Mouse (Mus musculus) urinary bladder, postnatal 25 days (tissue): ENCODE measurements around the gene Scamp2.

Experiments used
- DNase-seq: peaks from one replicate; pipeline ENCODE4 v3.0.0; 2022; ENCODE audit warnings: low spot score

Scamp2 gene

GRCm38 (mm10) chr9:57550126-57550862 is 10.4 kb upstream of the Scamp2 start:
- DNase-seq: no peak

GRCm38 (mm10) chr9:57552139-57552887 is 8.4 kb upstream of the Scamp2 start, which contains the start of gene Mpi:
Gene Mpi (minus strand): TSS chr9:57552763.
- peak; percentile 65 for DNase-seq

DNA sequence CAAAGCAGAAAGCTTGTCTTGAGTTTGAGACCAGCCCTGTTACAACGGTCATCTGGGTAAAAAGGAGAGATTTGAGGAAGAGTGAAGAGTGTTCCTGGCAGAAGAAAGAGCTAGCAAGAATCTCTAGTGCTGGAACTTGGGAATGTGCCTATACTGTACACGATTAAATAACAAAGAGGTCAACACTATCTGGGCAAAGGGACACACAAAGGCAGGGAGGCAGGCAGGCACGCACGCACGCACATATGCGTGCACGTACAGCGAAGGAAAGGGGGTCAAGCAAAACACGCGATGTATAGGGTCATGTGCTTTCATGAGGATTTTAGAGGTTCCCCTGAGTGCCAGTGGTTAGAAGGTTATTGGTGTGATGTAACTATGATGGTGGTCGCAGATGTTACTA is 7.6 kb upstream of the Scamp2 start:
- no peak for DNase-seq

- no peak for DNase-seq
Measured at GRCm38 (mm10) chr9:57554753-57555152, 6.0 kb upstream of the Scamp2 start.

DNA sequence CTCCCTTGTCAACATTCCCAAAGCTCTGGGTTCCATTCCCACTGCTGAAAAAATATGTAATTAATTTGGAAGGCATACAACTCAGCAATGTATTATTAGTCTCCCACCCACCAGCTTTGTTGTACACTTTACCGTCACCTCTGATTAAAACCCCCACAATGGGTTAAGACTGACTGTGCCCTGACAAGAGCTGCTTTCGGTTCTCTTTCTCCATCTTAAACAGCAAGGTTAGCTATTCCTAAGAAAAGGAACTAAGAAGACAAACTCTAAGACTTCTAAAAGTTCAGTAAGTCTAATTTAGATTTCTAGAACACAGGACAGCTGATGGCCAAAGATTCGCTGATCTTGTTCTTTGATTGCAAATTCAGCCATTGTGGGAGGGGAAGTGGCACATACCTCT is 3.5 kb upstream of the Scamp2 start:
- no peak for DNase-seq

- no peak for DNase-seq
Measured at GRCm38 (mm10) chr9:57558625-57559024, 2.1 kb upstream of the Scamp2 start.

- no peak for DNase-seq
Measured at GRCm38 (mm10) chr9:57559568-57559967, 1.2 kb upstream of the Scamp2 start.

DNA sequence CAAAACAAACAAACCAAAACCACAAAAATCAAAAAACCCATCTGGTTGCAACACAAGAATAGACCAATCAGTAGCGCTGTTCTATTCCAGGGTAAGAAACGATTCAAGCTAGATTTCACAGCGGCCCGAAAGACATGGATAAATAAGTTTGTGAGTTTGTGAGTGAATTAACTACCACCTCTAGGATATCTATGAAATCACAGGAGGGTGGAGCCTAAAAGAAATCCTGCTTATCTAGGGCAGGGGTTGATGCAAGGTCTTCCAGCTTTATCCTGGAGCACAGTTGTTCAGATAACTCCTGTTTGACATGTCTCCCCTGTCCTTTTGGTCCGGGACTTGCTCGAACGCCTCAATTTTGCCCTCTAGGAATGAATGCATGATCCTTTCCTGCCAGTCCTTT is 480 bp upstream of the Scamp2 start:
- no peak for DNase-seq

DNA sequence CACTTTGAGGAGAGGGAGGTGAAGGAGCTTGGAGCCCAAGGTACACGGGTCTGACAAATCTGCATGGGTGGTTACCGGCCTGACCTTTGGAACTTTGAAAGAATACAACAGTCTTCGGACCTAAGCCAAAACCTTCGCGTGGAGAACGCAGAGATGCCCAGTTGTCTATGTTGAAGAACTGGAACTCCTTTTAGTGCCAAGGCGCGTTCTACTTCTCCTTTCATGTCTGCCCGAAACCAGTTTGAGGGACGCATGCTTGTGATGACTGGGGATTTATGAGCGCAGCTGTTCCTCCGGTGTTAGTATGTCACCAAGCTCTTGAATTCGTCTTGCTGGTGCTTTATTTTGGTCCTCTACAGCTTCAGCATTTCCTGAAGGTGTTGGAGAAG is 962 bp downstream of the Scamp2 start:
- DNase-seq: no peak

DNA sequence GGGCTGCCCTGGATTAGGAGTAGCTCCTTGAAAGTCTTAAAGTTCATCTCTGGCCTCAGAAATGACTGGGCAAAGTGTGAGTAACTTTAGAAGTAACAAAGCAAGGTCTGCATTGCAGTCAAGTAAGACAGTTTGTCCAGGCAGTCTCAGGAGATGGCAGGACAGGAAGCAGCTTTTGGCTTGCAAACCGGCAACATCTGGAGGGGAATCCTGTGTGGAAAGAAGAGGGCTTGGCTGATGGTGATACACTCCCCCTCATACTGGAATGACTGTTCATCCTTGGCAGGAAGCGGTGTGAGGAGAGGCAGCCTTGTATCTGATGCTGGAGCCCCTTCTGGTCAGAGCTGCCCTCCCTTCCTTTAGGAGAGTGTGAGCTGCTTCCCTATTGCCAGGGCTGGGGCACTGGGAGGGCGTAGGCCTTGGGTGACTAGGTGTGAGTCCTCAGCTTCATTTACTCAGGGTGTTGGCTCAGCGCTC is 2.2 kb downstream of the Scamp2 start:
- DNase-seq: no peak

- no peak for DNase-seq
Measured at GRCm38 (mm10) chr9:57564609-57565008, 3.9 kb downstream of the Scamp2 start.

DNA sequence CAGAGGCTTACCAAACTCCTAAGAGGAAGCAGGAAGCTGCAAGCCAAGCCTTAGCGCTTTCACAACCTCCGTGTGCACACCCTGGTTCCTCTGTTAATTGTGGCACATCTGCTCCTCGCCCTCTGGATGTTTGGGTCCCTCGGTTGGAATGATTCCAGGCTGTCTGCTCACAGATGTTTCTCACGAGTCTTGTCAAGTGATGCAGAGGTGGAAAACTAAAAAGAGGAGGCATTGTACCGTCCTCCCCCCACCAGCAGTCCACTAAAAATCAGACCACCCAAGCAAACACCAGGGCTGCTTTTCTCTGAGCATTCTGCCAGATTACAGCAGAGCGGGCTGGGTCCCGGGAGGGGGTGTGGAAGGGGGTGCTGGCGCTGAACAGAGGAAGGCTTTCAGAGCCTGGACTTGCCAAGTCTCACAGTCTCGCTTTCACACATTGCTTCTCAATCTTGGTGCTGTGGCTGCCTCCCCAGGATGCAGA is 5.0 kb downstream of the Scamp2 start:
- no peak for DNase-seq

GRCm38 (mm10) chr9:57566846-57567245 is 6.1 kb downstream of the Scamp2 start:
- no peak for DNase-seq

DNA sequence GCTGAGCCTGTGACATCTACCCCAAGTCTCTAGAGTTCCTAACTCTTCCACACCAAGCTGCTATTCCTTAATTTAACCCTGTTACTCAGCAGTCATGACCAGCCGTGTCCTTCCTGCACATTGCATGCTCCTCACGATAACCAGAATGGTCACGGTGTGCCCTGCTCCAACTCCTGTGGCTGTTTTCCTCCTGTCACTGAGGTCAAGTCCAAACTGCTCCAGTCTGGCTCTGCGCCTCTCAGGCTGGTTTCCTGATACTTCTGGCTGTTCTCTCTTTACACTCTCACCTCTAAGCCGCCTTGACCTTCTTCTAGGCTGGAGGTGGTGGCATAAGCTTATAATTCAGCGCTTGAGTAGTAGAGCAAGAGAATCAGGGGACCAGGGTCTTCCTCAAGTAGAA is 7.8 kb downstream of the Scamp2 start:
- DNase-seq: no peak

- DNase-seq: no peak
Measured at GRCm38 (mm10) chr9:57574397-57574796, 13.7 kb downstream of the Scamp2 start.

- DNase-seq: no peak
Measured at GRCm38 (mm10) chr9:57575577-57575976, 14.8 kb downstream of the Scamp2 start.

GRCm38 (mm10) chr9:57577144-57577849 is 16.6 kb downstream of the Scamp2 start:
- DNase-seq: no peak

DNA sequence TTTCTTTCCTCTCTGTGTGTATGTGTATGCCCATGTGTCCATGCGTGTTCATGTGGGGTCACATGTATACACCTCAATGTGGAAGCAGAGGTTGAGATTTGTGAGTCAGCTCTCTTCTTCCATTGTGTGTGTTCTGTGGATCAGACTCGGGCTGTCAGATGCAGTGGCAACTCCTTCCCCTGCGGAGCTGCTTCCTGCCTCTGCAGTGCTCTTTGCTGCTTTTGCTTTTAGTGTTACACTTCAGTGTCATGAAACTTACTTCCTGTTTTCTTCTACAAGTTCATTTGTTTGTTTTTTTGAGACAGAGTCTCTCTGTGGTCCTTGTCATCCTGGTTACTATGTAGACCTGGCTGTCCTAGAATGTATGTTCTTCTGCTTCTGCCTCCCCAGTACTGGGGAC is 24.2 kb downstream of the Scamp2 start:
- no peak for DNase-seq

GRCm38 (mm10) chr9:57589224-57590126 is 28.7 kb downstream of the Scamp2 start, which contains the start of gene Ulk3:
Gene Ulk3 (plus strand): TSS chr9:57589452.
- DNase-seq: peak; percentile 77

DNA sequence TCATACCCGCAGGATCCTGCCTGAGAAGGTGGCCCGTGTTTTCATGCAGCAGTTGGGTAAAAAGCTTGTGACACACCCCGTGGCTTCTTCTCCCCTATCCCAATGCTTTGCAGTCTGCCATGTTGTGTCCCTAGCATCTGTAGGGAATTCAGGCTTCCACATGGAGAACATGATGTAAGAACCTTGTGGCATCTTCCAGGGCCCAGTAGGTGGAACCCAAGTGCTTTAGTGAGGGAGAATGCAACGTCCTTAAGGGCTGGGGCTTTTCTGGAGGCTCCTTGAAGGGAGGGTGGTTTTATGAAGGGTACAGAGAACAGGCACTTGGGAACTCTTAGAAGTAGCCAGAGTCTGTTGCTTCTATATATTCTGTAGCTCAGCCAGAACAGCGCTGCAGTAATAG is 30.0 kb downstream of the Scamp2 start:
- no peak for DNase-seq

GRCm38 (mm10) chr9:57593454-57594173 is 32.9 kb downstream of the Scamp2 start:
- DNase-seq: no peak
